Mouse (Mus musculus): ENCODE results near the gene Fam214b. TPM values are rescaled to one million over a fixed set of nuclear protein-coding genes. Genes with fewer than 3 reads are reported as not detected.
"Not testable (repeated sequence)": the region's sequence is repeated elsewhere in the genome, so short reads cannot be mapped to it uniquely, and the experiment has no call there.

The Fam214b gene
- total RNA-seq, 2 experiments from 2014 or later, result 22.1 to 30.6 TPM

- DNase-seq, result no peak
- intact Hi-C loops (cut with DNase I), result no loop called here
Observed at GRCm38 (mm10) chr4:43019176-43019575, 26.8 kb downstream of the Fam214b start.

GRCm38 (mm10) chr4:43018156-43018555 is 27.9 kb downstream of the Fam214b start:
- intact Hi-C loops (cut with DNase I), result no loop called here
- DNase-seq, result no peak

DNA sequence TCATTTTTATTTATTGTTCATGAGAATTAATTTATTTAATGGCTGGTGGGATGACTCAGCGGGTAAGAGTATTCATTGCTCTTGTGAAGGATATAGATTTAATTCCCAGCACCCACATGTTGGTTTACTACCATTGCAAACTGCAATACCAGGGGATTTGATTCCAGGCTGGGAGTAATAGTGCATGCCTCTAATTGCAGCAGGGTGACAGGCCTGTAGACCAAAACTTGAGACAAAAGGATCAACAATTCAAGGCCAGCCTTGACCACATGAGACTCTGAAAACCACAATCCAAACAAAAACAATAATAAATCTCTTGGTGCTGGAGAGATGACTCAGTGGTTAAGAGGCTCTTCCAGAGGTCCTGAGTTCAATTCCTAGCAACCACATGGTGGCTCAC is 33.9 kb downstream of the Fam214b start:
- intact Hi-C loops (cut with DNase I), result no loop called here
- no peak for DNase-seq

GRCm38 (mm10) chr4:43010161-43011038 is 35.6 kb downstream of the Fam214b start, which contains the start of gene Fancg:
TSS of gene Fancg (minus strand) at chr4:43010506.
- intact Hi-C loops (cut with DNase I), result no loop called here
- peak; percentile 72 to 80 for DNase-seq

GRCm38 (mm10) chr4:43005765-43006164 is 40.3 kb downstream of the Fam214b start:
- no peak for DNase-seq
- intact Hi-C loops (cut with DNase I), result no loop called here

GRCm38 (mm10) chr4:43004951-43005350 is 41.1 kb downstream of the Fam214b start:
- no peak for DNase-seq
- intact Hi-C loops (cut with DNase I), result no loop called here

DNA sequence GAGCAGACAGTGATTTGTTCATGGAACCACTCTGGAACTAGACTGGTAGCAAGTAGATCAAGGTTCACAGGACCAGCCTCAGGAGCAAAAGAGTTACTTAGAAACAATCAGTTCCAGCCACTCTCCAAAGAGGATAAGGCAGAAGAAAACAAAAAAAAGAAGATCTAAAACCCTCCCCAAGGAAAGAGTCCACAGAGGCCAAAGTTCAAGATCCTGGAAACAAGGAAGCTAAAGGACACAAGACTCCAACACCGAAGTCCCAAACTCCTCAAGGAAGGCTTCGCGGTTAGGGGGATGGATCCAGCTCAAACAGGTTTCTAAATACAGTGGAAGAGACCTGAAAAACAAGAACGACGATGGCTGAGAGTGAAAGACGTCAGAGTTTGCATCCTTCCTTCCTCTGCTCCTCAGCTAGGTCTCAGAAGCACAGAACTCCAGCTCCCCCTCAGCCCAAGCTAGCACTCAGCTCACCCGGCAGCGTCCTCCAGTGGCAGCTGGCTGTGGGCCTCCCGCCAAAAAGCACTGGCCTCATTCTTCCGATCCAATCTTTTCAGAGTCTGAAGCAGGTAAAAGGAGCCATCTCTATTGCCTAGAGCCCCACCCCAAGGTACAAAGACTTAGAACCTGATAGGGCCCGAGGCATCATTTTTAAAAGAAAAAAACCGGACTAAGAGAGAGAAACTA is 43.1 kb downstream of the Fam214b start:
- no peak for DNase-seq
- intact Hi-C loops (cut with DNase I), result no loop called here

GRCm38 (mm10) chr4:43001272-43001671 is 44.7 kb downstream of the Fam214b start:
- DNase-seq, result no peak
- intact Hi-C loops (cut with DNase I), result no loop called here

DNA sequence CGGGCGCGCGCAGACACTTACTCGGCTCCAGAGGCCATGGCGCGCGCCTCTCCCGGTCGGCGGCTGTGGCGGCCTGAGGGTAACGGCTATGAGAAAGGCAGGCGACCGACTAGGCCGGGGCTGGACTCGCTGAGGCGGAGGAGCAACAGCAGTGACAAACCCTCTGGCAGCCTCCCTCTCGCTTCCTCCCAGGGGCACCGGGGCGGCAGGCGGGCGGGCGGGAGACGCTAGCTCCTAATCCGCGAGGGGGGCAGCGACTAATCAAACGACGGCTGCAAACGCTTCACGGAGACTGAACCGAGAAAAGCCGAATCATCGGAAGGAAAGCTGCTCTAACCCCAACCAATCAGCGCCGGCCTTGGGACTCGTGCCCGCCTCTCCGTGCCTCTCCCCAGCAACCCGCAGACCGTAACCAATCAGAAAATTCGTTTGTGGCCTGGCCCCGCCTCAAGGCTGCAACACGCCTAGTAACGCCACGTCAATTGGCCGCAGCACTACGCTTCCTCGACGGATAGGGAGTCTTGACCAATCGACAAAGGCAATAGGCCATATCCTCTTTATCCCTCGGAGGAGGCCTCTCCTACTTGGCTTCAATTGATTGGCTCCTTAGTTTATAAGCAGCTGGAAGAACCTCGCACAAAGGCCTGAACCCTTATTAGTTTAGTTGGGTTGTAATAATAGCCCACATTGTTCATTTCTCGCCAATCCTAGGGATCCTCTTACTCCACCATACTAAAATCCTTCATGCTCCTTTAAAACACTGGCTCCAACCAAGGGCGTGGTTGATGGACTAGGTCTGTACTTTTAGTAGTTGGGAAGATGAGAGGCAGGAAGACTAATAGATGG is 45.7 kb downstream of the Fam214b start, which contains the start of gene Vcp:
TSS of gene Vcp (minus strand) at position 367 of the 846 bp plus-strand sequence.
- intact Hi-C loops (cut with DNase I), result not testable (repeated sequence)
- DNase-seq, result peak; percentile 97 to 99

DNA sequence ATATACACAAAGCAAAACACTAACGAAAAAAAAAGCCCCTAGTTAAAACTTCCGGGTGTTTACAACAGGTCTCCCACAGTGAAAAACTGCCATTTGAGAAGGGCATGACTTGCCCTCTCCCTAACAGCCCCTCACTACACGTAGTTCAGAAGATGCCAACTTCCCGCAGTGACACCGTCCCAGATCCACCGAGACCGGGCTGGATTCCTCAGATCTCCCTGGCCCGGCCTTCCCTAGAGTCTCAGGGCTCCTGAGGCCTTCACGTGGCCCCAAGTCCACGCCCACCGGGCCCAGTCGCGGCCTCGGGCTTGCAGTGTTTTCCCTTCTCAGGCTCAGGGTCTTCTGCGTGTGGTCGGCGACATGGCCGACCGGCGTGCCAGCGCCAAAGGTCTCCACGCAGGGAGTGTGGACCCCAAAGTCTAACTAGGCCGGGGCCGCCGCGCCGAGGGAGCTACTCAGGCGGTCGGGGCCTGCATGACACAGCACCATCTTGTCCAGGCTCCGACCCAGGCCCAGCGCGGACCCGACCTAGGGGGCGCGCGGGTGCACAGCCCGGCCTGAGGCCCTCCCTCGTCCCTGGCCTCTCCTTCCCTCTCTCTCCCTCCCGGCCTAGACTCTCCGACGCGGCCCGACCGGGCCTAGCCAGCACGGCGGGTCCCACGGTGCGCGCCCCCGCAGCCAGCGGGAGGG is 46.4 kb downstream of the Fam214b start:
- peak; percentile 59 to 69 for DNase-seq
- intact Hi-C loops (cut with DNase I), result no loop called here

DNA sequence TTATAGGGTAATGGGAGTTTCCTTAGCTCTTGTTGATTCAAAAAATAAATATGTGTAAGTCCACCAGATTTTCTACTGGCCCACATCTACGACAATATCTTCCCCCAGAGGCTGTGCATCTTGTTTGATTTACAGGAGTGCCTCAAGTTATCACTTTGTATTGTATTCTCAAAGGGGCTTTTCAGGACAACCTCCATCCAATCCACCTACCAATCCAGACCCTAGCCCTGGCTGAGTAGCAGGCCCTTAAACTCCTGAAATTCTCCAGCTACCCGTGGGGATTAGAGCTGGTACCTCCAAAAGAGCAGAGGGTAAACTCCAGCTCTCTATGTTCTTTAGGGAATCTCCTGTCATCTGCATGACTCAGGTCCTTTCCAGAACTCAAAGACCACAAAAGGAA is 48.0 kb downstream of the Fam214b start:
- intact Hi-C loops (cut with DNase I), result no loop called here
- no peak for DNase-seq

- no peak for DNase-seq
- intact Hi-C loops (cut with DNase I), result no loop called here
Observed at GRCm38 (mm10) chr4:42988296-42988695, 57.7 kb downstream of the Fam214b start.

Other genes starting within 250 kb of the Fam214b start
- not detected for gene Fam205a1, start 192.3 kb downstream of the Fam214b start, total RNA-seq (2021)
- gene Gm12394, start 189.4 kb downstream of the Fam214b start, total RNA-seq (2021), result not detected
- gene Fam205c, start 172.0 kb downstream of the Fam214b start, total RNA-seq (2021), result under 1 TPM; 0.37 to 0.41 TPM
- under 1 TPM; 0.15 to 0.97 TPM for gene Phf24, start 129.6 kb downstream of the Fam214b start, total RNA-seq (2021)
- gene Dnajb5, start 96.4 kb downstream of the Fam214b start, total RNA-seq (2021), result 100 to 1,000 TPM; 191 to 213 TPM
- not detected for gene 1700022I11Rik, start 76.6 kb downstream of the Fam214b start, total RNA-seq (2021)
- 100 to 1,000 TPM; 225 to 248 TPM for gene Vcp, start 45.7 kb downstream of the Fam214b start, total RNA-seq (2021)
- gene Fancg, start 35.7 kb downstream of the Fam214b start, total RNA-seq (2021), result 1 to 10 TPM in 1 of 2 experiments, under 1 TPM in 1; 0.84 to 1.1 TPM
- 1 to 10 TPM; 5.2 to 5.9 TPM for gene Pigo, start 20.4 kb downstream of the Fam214b start, total RNA-seq (2021)
- 10 to 100 TPM; 78.9 to 95.1 TPM for gene Stoml2, start 14.5 kb downstream of the Fam214b start, total RNA-seq (2021)
- 1 to 10 TPM; 2.3 to 2.8 TPM for gene Unc13b, start 12.7 kb upstream of the Fam214b start, total RNA-seq (2021)
- gene Atp8b5, start 220.9 kb upstream of the Fam214b start, total RNA-seq (2021), result not detected